Mouse (Mus musculus): ENCODE data around the gene Fcgr3. TPM values are rescaled to one million over a fixed set of nuclear protein-coding genes. Genes with fewer than 3 reads are reported as not detected.
A peak's percentile ranks its signal among the peaks of the same experiment; 100 is the strongest.
"Not testable (repeated sequence)": the region's sequence is repeated elsewhere in the genome, so short reads cannot be mapped to it uniquely, and the experiment has no call there.

The Fcgr3 gene
- total RNA-seq, 2 experiments from 2014 or later: 384 to 474 TPM

GRCm38 (mm10) chr1:171088237-171088869, 23.6 kb upstream of the Fcgr3 start:
- ATAC-seq (replicated peaks; ENCODE audit: poor library complexity): 0 out of 2 replicates have a peak, but pooled peaks have one; percentile 23

- no peak for ATAC-seq (replicated peaks; ENCODE audit: poor library complexity)
Measured at GRCm38 (mm10) chr1:171085718-171086117, 21.0 kb upstream of the Fcgr3 start.

DNA sequence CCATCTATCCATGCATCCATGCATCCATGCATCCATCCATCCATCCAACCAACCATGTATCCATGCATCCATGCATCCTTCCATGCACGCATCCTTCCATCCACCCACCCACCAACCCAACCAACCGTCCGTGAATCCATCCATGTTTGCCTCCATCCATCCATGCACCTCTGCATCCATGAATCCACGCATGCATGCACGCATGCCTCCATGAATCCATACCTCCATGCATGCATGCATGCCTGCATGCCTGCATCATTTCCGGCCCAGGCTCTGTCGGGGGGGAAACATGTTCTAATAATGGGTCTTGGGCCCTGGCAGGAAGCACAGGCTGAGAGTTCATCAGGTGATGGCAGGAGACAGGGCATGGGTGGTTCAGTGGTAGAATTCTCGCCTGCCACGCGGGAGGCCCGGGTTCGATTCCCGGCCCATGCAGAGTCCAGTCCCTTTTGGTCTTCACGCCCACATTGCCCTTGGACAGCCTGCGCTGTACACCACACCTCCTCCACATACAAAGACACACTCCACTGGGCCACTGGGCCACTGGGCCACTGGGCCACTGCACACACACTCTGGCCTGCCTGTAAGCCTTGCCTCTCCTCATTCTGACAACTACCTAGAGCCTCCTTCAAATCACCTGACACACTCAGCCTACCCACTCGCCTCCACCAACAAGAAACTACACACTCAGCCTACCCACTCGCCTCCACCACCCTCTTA, 16.9 kb upstream of the Fcgr3 start:
- ATAC-seq (replicated peaks; ENCODE audit: poor library complexity): peak; percentile 29

- ATAC-seq (replicated peaks; ENCODE audit: poor library complexity): peak; percentile 31
Measured at GRCm38 (mm10) chr1:171079825-171080224, 15.1 kb upstream of the Fcgr3 start.

- ATAC-seq (replicated peaks; ENCODE audit: poor library complexity): peak; percentile 28
Measured at GRCm38 (mm10) chr1:171079345-171079744, 14.6 kb upstream of the Fcgr3 start.

GRCm38 (mm10) chr1:171078419-171078818, 13.7 kb upstream of the Fcgr3 start:
- ATAC-seq (replicated peaks; ENCODE audit: poor library complexity): not testable (repeated sequence)

DNA sequence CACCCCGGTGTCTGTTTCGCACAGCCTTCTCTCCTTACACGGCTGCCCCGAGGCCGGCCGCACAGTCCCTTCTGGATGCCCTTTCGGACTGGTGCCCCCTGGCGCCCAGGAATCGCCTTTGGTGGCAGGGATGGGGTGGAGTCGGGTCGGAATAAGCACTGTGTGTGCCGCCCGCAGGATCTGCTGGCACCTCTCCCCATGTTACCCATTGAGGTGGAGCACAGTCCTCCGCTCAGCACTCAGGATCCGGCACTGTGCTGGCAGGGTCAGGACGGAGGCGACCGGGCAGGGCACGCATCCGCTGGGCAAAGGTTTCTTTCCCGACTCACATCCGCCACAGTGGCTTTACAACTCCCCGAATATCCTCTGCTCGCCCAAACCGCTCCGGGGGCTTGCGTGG, 13.2 kb upstream of the Fcgr3 start:
- ATAC-seq (replicated peaks; ENCODE audit: poor library complexity): peak; percentile 11

DNA sequence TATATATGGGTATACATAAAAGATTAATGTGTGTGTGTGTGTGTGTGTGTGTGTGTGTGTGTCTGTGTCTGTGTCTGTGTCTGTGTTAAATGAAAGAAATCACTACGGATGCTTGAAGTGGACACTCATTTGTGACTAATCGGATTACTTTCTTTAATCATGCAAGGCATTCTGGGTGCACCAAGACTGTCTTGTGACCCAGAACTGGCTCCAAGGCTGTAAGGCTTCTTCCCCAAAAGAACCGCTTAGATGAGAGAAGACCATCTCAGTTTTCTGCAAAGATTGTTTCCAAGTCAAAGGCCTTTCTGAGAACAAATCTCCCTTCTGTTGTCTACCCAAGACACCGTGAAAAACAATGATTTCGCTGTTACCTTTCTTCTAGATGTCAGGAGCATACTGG, 12.5 kb upstream of the Fcgr3 start:
- ATAC-seq (replicated peaks; ENCODE audit: poor library complexity): not testable (repeated sequence)

DNA sequence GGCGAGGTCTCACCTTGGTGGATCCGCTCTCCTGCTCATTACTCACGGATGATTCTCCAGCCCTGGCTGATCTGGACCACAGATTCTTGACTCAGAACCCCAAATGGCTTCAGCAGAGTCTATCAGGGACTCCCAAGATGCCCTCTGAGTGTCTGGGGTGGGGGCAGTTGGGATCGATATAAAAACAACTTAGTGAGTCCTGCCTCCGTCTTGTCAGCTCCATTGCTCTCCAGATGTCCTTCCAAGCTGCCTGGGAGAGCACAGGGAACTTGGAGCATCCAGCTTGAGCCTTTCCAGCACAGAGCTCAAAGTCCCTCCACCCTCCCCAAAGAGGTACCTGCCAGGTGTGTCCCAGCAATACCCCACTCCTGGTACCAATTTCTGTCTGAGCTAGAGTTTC, 11.4 kb upstream of the Fcgr3 start:
- ATAC-seq (replicated peaks; ENCODE audit: poor library complexity): not testable (repeated sequence)

DNA sequence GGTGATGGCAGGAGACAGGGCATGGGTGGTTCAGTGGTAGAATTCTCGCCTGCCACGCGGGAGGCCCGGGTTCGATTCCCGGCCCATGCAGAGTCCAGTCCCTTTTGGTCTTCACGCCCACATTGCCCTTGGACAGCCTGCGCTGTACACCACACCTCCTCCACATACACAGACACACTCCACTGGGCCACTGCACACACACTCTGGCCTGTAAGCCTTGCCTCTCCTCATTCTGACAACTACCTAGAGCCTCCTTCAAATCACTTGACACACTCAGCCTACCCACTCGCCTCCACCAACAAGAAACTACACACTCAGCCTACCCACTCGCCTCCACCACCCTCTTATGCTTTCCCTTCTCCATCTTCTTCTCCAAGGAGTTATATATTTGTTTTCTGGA, 9.5 kb upstream of the Fcgr3 start:
- ATAC-seq (replicated peaks; ENCODE audit: poor library complexity): peak; percentile 22

GRCm38 (mm10) chr1:171072217-171072616, 7.5 kb upstream of the Fcgr3 start:
- ATAC-seq (replicated peaks; ENCODE audit: poor library complexity): peak; percentile 35

DNA sequence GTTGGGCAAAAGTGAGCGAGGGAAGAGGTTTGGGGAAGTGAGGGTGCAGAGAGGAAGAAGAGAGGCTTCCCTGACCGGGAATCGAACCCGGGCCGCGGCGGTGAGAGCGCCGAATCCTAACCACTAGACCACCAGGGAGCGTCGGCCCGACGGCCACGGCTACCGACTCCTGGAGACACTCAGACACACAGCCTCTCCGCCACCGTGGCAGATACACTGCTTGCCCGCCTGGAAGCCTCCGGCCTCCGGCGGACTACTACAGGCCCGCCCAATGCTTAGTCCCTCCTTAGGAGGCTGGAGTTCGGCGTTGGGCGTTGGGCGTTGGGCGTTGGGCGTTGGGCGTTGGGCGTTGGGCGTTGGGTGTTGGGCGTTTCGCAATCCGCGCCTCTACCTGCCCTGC, 7.0 kb upstream of the Fcgr3 start:
- peak; percentile 30 for ATAC-seq (replicated peaks; ENCODE audit: poor library complexity)

DNA sequence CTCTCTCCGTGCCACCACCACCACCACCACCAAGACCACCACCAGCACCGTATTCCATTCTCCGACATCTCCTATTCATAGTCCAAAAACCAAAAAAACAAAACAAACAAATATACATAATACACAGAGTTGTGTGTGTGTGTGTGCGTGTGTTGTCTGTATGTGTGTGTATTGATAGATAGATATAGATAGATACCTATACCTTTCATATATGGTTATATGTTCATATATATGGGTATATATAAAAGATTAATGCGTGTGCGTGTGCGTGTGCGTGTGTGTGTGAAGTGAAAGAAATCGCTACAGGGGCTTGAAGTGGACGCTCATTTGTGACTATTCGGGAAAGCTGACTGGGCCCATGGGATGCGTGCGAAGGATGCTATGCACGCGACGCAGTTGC, 6.1 kb upstream of the Fcgr3 start:
- ATAC-seq (replicated peaks; ENCODE audit: poor library complexity): not testable (repeated sequence)

DNA sequence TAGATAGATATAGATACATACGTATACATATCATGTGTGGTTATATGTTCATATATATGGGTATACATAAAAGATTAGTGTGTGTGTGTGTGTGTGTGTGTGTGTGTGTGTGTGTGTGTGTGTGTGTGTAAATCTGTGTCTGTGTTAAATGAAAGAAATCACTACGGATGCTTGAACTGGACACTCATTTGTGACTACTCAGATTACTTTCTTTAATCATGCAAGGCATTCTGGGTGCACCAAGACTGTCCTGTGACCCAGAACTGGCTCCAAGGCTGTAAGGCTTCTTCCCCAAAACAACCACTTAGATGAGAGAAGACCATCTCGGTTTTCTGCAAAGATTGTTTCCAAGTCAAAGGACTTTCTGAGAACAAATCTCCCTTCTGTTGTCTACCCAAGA, 4.8 kb upstream of the Fcgr3 start:
- ATAC-seq (replicated peaks; ENCODE audit: poor library complexity): not testable (repeated sequence)

- not testable (repeated sequence) for ATAC-seq (replicated peaks; ENCODE audit: poor library complexity)
Measured at GRCm38 (mm10) chr1:171067928-171068327, 3.2 kb upstream of the Fcgr3 start.

- ATAC-seq (replicated peaks; ENCODE audit: poor library complexity): peak; percentile 26
Measured at GRCm38 (mm10) chr1:171066583-171066982, 1.8 kb upstream of the Fcgr3 start.

DNA sequence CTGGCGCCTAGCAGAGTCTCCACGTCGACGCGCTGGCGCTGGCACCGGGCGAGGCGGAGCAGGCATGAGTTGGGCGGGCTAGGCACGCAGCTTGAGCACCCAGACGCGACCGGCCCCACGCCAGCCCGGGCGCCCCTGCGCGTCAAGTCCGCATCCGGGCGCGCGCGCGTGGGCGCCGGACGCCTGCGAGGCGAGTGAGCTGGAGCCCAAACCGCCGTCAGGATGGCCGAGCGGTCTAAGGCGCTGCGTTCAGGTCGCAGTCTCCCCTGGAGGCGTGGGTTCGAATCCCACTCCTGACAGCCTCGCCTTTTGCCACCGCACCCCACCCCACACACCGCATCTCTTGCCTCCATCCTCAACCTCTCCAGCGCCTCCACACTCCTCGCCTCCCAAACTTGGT, 1.0 kb upstream of the Fcgr3 start:
- not testable (repeated sequence) for ATAC-seq (replicated peaks; ENCODE audit: poor library complexity)

DNA sequence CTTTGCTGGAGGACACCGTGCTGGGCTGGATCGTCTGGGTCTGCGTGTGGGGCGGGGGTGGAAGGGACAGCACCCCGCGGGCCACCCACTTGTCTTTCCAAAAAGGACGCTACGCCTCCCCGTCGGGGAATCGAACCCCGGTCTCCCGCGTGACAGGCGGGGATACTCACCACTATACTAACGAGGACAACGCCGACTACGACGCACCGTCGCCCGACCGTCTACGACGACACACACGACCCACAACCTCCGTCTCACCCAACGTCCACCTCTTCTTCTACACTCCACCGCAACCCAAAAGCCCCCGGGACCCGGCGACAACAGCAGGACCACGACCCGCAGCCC, 480 bp upstream of the Fcgr3 start:
- peak; percentile 7 for ATAC-seq (replicated peaks; ENCODE audit: poor library complexity)

DNA sequence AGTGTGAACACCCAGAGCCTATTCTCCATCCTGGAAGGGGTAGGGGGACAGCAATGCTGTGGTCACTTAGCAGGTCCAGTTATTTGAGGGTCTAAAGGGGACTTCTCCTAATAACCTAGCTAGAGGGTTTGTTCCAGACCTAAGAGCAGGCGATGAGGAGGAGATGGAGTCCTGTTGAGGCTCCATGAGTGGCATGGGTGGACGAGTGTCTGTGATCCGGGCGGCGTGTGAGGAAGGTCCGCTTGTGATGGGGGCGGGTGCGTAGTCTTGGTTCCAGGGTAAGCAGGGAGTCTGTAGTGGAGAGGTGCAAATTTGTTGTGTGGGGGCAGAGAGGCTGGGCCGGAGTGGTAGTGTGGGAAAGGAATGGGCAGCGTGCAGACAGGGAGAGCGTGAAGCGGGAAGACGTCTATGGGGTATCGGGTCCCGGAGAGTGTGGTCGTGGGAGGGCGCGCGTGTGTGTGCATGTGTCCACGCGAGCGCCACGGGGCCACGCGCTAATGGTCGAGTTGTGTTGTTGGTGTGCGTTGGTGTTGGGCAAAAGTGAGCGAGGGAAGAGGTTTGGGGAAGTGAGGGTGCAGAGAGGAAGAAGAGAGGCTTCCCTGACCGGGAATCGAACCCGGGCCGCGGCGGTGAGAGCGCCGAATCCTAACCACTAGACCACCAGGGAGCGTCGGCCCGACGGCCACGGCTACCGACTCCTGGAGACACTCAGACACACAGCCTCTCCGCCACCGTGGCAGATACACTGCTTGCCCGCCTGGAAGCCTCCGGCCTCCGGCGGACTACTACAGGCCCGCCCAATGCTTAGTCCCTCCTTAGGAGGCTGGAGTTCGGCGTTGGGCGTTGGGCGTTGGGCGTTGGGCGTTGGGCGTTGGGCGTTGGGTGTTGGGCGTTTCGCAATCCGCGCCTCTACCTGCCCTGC, 905 bp downstream of the Fcgr3 start:
- ATAC-seq (replicated peaks; ENCODE audit: poor library complexity): peak; percentile 38

DNA sequence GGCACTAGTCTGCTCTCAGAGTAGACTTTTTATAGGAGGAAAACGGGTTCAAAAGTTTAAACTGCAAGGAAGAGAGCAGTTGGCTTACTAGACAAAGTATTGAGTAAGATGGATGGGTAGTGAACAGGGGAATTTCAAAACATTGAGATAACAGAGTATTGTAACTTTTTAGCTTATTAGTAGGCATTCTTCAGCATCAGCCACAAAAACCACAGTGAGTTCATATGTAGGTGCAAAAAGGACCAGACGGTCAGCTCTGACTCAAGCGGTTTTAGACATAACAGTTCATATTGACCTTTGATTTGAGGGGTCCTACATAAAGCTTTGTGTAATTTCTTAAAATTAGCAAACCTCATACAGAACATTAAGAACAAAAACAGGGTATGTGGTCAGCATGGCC, 3.2 kb downstream of the Fcgr3 start:
- no peak for ATAC-seq (replicated peaks; ENCODE audit: poor library complexity)

DNA sequence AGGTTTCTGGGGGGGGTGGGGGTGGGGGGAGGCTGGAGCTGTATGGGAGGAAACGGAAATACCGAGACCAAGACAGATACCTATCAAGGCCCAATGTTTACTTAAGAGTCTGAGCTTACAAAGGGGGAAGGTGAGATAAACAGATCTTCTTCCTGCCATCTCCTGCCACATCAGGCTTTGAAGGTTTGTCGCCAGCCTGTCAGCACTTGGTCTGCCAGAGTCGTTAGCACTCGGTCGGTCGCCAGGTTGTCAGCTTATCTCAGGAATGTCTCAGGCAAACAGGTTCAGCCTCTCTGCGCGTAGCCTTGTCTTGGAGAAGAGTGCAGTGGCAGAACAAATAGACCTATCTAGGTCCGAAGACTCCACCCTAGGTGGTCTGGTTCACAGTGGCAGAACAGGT, 4.3 kb downstream of the Fcgr3 start:
- ATAC-seq (replicated peaks; ENCODE audit: poor library complexity): no peak

DNA sequence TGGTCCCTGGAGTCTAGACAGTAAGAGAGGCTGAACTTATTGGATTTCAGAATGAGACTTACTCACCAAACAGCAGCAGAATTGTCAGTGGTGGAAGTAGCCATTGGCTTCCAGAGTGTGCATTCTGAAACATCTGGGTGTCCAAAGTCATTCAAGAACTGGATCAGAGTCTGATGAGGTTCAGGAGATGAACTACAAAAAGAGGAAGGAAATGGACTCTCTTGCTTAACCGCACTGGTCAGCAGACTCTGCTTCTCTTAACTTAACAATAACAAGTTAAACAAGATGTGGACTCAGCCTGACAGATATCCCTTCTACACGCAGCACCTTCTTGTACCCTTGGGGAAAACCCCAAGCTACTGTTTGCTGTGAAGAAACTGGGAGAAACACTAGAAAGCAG, 5.5 kb downstream of the Fcgr3 start:
- peak; percentile 21 for ATAC-seq (replicated peaks; ENCODE audit: poor library complexity)
